Mouse (Mus musculus) embryonic stem cell, embryonic (primary cell): ENCODE results near the gene Exd2.

Experiments
- CTCF ChIA-PET, 4 experiments: fragments of 300-600 bp in 2 of 4; fragments of 350-600 bp in 2 of 4; sonication (Branson Sonifier 250); formaldehyde crosslinking; loops; one replicate each; lab custom pipeline; 2022; ENCODE audit warnings: inconsistent platforms in 2 of 4; lab: Charles Lee
- POLR2A ChIA-PET, 4 experiments: fragments of 300-600 bp in 2 of 4; fragments of 350-600 bp in 2 of 4; sonication (Branson Sonifier 250); formaldehyde crosslinking; loops; one replicate each; lab custom pipeline; 2022; ENCODE audit warnings: antibody characterized with exemption in 4 of 4, inconsistent platforms in 1 of 4; lab: Charles Lee

The Exd2 gene

DNA sequence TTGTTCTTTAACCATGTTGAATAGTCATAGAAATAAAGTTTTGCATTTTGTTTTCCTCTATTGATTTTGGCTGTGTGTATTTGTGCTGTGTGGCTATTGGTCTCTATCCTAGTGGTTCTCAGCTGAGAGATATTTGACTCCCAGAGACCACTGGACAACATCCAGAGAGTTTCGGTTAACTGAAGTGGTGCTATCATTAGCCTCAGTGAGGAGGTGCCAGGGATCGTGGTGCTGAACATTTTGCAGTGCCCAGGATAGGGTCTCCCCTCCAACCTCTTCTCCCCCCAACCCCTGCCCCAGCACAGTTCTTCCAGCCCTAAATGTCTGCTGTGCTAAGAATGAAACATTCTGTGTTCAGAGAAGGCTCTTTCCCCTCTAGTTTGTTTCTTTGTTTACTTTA is 7.3 kb downstream of the Exd2 start:
- ChIA-PET CTCF (no interaction called here), POLR2A (interaction anchor here in 1 of 4 experiments (0.7 kb wide), 1 partner anchor 472 kb away, joined by 7 read pairs; no protein-coding TSS in a partner anchor)

DNA sequence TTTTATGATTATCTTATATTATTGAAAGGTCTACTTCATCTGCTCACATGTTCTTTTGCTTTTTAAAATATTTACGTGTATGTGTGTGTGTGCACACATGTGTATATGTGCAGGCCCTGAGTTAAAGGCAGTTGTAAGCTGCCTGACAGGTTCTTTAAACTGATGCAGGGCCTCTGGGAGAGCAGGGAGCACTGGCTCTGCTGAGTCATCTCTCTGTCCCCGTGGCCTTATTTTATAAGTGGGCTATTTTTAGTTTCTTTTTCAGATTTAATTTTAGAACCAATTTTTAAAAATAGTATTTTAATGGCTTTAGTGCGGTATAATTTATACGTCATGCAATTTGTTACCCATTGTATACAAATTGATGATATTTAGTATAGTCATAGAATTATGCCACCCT is 9.0 kb downstream of the Exd2 start:
- POLR2A ChIA-PET, result no interaction called here
- CTCF ChIA-PET, result no interaction called here

DNA sequence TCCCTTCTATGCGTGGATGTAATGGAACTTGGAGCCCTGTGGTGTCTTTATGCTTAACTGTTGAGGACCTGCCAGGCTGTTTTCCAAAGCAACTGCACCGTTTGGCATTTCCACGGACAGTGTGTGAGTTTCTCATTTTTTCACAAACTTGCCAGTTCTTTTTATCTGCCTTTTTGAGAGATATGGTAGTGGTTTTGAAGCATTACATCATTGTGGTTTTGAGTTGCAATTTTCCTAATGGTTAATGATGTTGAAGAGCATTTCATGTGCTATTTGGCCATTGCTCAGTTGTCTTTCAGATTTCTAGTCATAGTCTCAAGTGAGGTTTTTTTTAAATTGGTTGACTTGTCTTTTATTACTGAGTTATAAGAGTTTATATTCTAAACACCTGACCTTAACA is 10.8 kb downstream of the Exd2 start:
- ChIA-PET CTCF (no interaction called here), POLR2A (interaction anchor here in 1 of 4 experiments (1.3 kb wide), 1 partner anchor 10 kb away, joined by 3 read pairs; no protein-coding TSS in a partner anchor)

DNA sequence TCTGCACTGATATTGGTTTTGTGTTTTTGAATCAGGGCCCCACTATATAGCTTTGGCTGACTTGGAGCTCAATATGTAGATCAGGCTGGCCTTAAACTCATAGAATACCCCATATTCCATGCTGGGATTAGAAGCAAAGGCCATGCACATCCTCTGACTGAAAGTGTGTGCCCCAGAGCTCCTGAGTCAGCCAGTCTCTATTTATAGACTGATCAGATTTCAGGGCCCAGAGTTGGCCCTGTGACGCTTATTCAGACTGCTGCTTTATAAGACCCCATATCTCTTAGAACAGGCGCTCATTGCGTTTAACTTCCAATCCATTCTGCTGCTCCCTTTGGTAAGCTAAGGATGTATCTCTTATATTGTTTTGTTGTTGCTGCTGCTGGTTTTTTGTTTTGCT is 17.1 kb downstream of the Exd2 start:
- POLR2A ChIA-PET, result interaction anchor here in 1 of 4 experiments (1.5 kb wide), 1 partner anchor 17 kb away, joined by 3 read pairs; no protein-coding TSS in a partner anchor

DNA sequence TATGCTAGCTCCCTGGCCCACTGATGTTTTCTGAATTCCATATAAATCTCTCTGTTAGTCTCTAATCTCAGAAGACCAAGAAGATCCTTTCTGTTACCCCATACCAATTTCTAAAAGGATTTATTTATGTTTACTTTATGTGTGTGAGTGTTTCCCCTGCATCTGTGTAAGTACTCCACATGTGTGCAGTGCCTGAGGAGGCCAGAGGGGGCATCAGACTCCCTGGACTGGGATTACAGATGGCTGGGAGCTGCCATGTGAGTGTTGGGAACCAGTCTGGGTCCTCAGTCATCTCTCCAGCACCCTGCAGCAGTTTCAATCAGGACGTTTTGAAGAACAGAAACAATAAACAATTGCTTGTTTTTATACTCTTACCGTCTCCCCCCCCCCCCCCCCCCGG is 20.5 kb downstream of the Exd2 start:
- ChIA-PET POLR2A (interaction anchor here in 2 of 4 experiments (0.7 to 0.9 kb wide), 4 partner anchors 16 to 791 kb away, joined by 3 to 4 read pairs (median 3); partner anchors contain the start of genes Srsf5 (in 1 of the 2) and Zfp36l1 (in 1 of the 2)), CTCF (interaction anchor here (0.5 to 1.0 kb wide), 4 partner anchors 37 to 125 kb away, joined by 3 read pairs; no protein-coding TSS in a partner anchor)

More for the DNA sequence above, 17.1 kb downstream of the Exd2 start:
- CTCF ChIA-PET, result interaction anchor here in 1 of 4 experiments (0.6 kb wide), 1 partner anchor 44 kb away, joined by 3 read pairs; no protein-coding TSS in a partner anchor

DNA sequence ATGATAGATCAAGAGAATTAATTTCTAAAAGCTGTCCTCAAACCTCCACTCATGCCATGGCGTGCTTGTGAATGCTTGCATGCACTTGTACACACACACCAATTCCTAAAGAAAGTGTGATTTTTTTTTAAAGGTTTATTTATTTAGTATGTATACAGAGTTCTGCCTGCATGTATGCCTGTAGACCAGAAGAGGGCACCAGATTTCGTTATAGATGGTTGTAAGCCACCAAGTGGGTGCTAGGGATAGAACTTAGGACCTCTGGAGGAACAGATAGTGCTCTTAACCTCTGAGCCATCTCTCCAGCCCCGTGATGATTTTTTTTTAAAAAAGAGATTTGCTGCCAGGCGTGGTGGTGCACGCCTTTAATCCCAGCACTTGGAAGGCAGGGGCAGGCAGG is 30.4 kb downstream of the Exd2 start:
- ChIA-PET POLR2A (interaction anchor here in 2 of 4 experiments (0.7 to 1.6 kb wide), 4 partner anchors 29 to 452 kb away, joined by 3 to 6 read pairs (median 4); partner anchors contain the start of gene Srsf5 (in 1 of the 2)), CTCF (interaction anchor here in 1 of 4 experiments (0.6 kb wide), 1 partner anchor 723 kb away, joined by 3 read pairs; no protein-coding TSS in a partner anchor)

DNA sequence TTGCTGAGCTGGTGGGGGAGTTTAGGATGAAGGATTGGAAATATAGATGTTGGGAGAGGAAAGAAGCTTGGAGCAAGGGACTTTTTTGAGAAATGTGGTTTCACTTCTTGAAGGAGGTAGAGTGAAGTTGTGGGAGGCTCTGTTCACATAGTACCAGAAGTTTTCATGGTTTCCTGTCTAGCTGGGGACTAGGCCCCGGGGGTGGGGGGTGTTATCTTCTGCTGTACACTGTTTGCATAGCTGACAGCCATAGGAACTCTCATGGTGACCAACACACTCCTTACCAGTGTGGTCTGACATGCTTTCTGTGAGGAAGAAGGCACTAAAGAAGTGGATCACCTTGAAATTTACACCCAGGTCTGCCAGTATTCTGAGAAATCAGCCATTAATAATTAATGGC is 32.8 kb downstream of the Exd2 start:
- POLR2A ChIA-PET, result interaction anchor here in 2 of 4 experiments (0.7 to 1.2 kb wide), 6 partner anchors 9 to 37 kb away, joined by 3 to 4 read pairs (median 3); partner anchors contain the start of gene Exd2 (in 1 of the 2)
- CTCF ChIA-PET, result no interaction called here

- ChIA-PET POLR2A (interaction anchor here in 2 of 4 experiments (0.6 to 2.6 kb wide), 5 partner anchors 20 to 144 kb away, joined by 3 to 6 read pairs (median 3); partner anchors contain the start of gene Galnt16 (in 1 of the 2)), CTCF (interaction anchor here in 3 of 4 experiments (0.6 to 1.7 kb wide), 9 partner anchors 12 to 175 kb away, joined by 3 to 5 read pairs (median 3); no protein-coding TSS in a partner anchor)
Observed at GRCm38 (mm10) chr12:80498356-80498755, 35.5 kb downstream of the Exd2 start.

GRCm38 (mm10) chr12:80500506-80500905 is 37.6 kb downstream of the Exd2 start:
- CTCF ChIA-PET, result no interaction called here
- POLR2A ChIA-PET, result interaction anchor here in 1 of 4 experiments (0.7 to 2.2 kb wide), 4 partner anchors 14 to 102 kb away, joined by 3 to 6 read pairs (median 4); partner anchors contain the start of gene Galnt16

GRCm38 (mm10) chr12:80504718-80505117 is 41.8 kb downstream of the Exd2 start:
- CTCF ChIA-PET, result interaction anchor here in 2 of 4 experiments (1.0 to 1.2 kb wide), 2 partner anchors 17 to 139 kb away, joined by 3 read pairs; partner anchors contain the start of gene Slc39a9 (in 1 of the 2)

DNA sequence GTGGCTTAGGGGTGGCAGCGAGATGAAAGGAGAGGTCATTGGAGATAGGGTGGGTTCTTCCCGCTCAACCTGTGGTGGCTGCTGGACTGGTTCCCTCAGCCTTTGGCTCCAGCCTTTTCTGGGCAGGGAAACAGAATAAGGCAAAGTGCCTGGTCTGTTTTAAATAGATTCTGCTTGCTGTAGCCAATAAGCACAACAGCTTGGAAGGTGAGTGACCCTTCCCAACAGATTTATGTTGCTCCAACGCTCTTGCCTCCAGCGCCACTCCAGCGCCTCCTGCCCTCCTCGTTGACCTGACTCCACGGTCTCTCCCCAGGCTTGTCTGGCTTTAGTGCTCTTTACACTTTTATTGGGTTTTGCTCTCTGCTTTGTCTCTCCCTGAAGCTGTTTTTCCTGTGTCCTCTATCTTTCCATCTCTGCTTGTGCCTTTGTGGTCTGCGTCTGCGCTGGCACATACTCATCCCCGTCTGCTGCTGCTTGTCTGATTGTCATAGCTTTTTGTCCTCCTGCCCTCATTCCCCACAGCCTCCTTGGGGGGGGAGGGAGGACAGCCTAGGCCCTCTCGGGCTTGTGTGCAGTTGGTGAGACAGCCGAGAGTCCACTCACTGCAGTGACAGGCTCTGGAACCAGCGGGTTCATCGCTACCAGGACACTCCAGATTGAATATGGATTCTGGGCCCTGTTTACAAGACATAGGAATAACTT is 44.3 kb downstream of the Exd2 start:
- ChIA-PET CTCF (no interaction called here), POLR2A (interaction anchor here in 2 of 4 experiments (0.7 to 1.2 kb wide), 4 partner anchors 16 to 132 kb away, joined by 3 to 4 read pairs (median 3); no protein-coding TSS in a partner anchor)

More at GRCm38 (mm10) chr12:80504718-80505117, 41.8 kb downstream of the Exd2 start:
- POLR2A ChIA-PET, result interaction anchor here in 2 of 4 experiments (0.5 to 1.6 kb wide), 5 partner anchors 9 to 439 kb away, joined by 3 to 6 read pairs (median 4); partner anchors contain the start of gene Galnt16 (in 1 of the 2)

GRCm38 (mm10) chr12:80517977-80518376 is 55.1 kb downstream of the Exd2 start, which contains the start of gene Galnt16:
Gene Galnt16 (plus strand): TSS chr12:80518277.
- ChIA-PET POLR2A (interaction anchor here in 3 of 4 experiments (0.5 to 3.7 kb wide), 28 partner anchors 9 to 427 kb away, joined by 3 to 16 read pairs (median 4); partner anchors contain the start of genes Erh (in 1 of the 3), Slc39a9 (in 1 of the 3), Srsf5 (in 1 of the 3) and Zfp36l1 (in 1 of the 3)), CTCF (interaction anchor here (0.6 to 1.3 kb wide), 10 partner anchors 53 to 360 kb away, joined by 3 to 5 read pairs (median 3); no protein-coding TSS in a partner anchor)

DNA sequence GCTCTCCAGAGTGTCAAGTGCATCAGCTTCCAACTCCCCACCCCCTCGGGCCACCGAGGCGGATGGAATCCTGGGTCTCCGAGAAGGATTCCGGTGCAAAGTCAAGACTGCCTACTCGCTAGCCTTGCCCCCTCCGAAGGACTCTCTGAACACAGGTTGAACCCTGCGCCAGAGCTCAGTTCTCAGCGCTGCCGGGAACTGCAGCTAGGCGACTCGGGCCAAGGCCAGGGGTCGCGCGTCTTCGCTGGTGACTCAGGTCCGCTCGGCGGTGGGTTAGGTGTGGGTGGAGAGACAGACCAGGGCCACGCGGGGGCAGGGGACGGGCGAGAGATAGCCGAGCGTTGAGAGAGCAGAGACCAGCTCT is 55.5 kb downstream of the Exd2 start:
- ChIA-PET POLR2A (interaction anchor here (0.5 to 3.7 kb wide), 36 partner anchors 10 to 426 kb away, joined by 3 to 16 read pairs (median 3); partner anchors contain the start of genes Slc39a9 (in 2 of the 4), Erh (in 1 of the 4), Srsf5 (in 1 of the 4) and Zfp36l1 (in 1 of the 4)), CTCF (interaction anchor here (0.5 to 1.3 kb wide), 13 partner anchors 52 to 361 kb away, joined by 3 to 5 read pairs (median 3); no protein-coding TSS in a partner anchor)

GRCm38 (mm10) chr12:80518757-80519620 is 56.1 kb downstream of the Exd2 start:
- ChIA-PET CTCF (interaction anchor here (0.5 to 1.5 kb wide), 29 partner anchors 30 to 365 kb away, joined by 3 to 8 read pairs (median 3); partner anchors contain the start of genes Plekhd1 (in 2 of the 4) and Slc39a9 (in 1 of the 4)), POLR2A (interaction anchor here (0.6 to 3.7 kb wide), 46 partner anchors 9 to 556 kb away, joined by 3 to 16 read pairs (median 4); partner anchors contain the start of genes Slc39a9 (in 3 of the 4), Dcaf5 (in 1 of the 4), Erh (in 1 of the 4) and Srsf5 (in 1 of the 4))

GRCm38 (mm10) chr12:80519621-80520332 is 56.9 kb downstream of the Exd2 start:
- ChIA-PET POLR2A (interaction anchor here (0.6 to 3.7 kb wide), 33 partner anchors 16 to 1628 kb away, joined by 3 to 16 read pairs (median 4); partner anchors contain the start of genes Slc39a9 (in 3 of the 4), Dcaf5 (in 1 of the 4), Erh (in 1 of the 4) and Exd2 (in 1 of the 4)), CTCF (interaction anchor here (0.5 to 1.5 kb wide), 34 partner anchors 21 to 495 kb away, joined by 3 to 8 read pairs (median 3); partner anchors contain the start of genes Plekhd1 (in 2 of the 4) and Slc39a9 (in 1 of the 4))

DNA sequence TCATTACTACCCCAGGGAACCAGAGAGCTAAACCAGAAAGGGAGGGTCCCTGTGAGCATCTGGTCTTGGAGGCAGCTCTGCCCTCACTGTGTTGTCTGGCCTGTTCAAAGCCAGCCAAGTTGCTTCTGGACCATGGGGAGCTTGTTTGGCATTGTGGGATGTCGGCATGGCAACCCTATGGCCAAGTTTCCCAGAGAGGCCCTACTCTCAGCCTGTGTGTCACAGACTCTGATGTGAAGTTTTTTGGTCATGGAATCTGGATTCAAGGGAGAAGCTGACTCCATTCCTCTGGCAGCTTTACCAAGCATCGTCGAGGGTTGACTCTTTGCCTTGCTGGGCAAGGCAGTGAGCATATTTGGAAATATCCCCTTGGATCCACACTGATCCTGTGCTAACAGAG is 59.1 kb downstream of the Exd2 start:
- ChIA-PET POLR2A (interaction anchor here in 2 of 4 experiments (0.6 to 1.8 kb wide), 2 partner anchors 118 to 197 kb away, joined by 3 to 5 read pairs; no protein-coding TSS in a partner anchor), CTCF (interaction anchor here in 2 of 4 experiments (0.6 to 0.9 kb wide), 2 partner anchors 12 to 17 kb away, joined by 3 read pairs; no protein-coding TSS in a partner anchor)
